Mouse (Mus musculus): ENCODE results near the gene Carmil1. TPM values are rescaled to one million over a fixed set of nuclear protein-coding genes. Genes with fewer than 3 reads are reported as not detected.

The Carmil1 gene
- polyA plus RNA-seq, 1 experiment, result 2.6 TPM

DNA sequence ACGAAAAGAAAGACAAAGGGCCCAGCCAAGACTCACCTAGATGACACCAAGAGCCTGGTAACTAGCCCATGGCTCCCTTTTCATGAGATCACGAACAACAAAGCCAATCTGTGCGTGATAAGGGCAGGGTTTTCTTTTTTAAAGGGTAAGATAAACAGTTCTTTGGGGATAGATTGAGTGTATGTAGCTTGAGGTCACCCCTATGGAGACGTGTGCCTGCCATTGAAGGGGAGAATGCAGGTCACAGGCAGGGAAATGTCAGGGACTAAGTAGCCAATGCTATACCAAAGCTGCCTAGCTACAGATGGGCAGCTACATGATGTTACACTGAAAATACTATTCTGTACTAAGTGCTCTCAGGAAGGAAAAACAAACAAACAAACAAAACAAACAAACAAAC, 120.6 kb downstream of the Carmil1 start:
- Histone ChIP-seq H3K4me3 (no peak overlapping the region), H3ac (ENCODE audit: control insufficient read depth, insufficient read length) (no peak overlapping the region), H3K4me2 (ENCODE audit: low read depth) (no peak overlapping the region), H3K36me3 (ENCODE audit: control insufficient read depth, insufficient read depth) (no peaks in the 10 kb centered on the region), H3K27me3 (ENCODE audit: control insufficient read depth, insufficient read depth, insufficient read length) (no peaks in the 10 kb centered on the region), H3K79me2 (ENCODE audit: control insufficient read depth, insufficient read depth) (no peaks in the 10 kb centered on the region)
- no peak for TF ChIP-seq REST (IDR thresholded peaks at IDR 0.05; ENCODE audit: insufficient read depth, insufficient read length)
- TF ChIP-seq TCF3 (IDR thresholded peaks at IDR 0.05; ENCODE audit: insufficient read length, low read depth), result no peak
- TF ChIP-seq USF1 (IDR thresholded peaks at IDR 0.05; ENCODE audit: low read depth), result no peak
- no peak for TF ChIP-seq MAX (IDR thresholded peaks at IDR 0.05; ENCODE audit: low read depth)
- no peak for TF ChIP-seq SRF (IDR thresholded peaks at IDR 0.05; ENCODE audit: control insufficient read depth, insufficient read length, low read depth)
- no peak for TF ChIP-seq CEBPB (IDR thresholded peaks at IDR 0.05; ENCODE audit: insufficient read depth, poor library complexity, severe bottlenecking)
- TF ChIP-seq TCF12 (IDR thresholded peaks at IDR 0.05; ENCODE audit: insufficient read depth, poor library complexity, severe bottlenecking), result no peak
- TF ChIP-seq MYOD1 (IDR thresholded peaks at IDR 0.05; ENCODE audit: control insufficient read depth in 1 of 3, insufficient read length in 2 of 3, low read depth in 2 of 3), result no peak
- TF ChIP-seq POLR2AphosphoS2 (IDR thresholded peaks at IDR 0.05; ENCODE audit: insufficient read length, low read depth), result no peak
- no peak for TF ChIP-seq E2F4 (IDR thresholded peaks at IDR 0.05; ENCODE audit: insufficient read depth)
- TF ChIP-seq MYOG (IDR thresholded peaks at IDR 0.05; ENCODE audit: control insufficient read depth in 1 of 3, insufficient read depth in 1 of 3, insufficient read length in 2 of 3, low read depth in 2 of 3), result no peak
- no peak for TF ChIP-seq POLR2A (IDR thresholded peaks at IDR 0.05; ENCODE audit: insufficient read length, low read depth)

DNA sequence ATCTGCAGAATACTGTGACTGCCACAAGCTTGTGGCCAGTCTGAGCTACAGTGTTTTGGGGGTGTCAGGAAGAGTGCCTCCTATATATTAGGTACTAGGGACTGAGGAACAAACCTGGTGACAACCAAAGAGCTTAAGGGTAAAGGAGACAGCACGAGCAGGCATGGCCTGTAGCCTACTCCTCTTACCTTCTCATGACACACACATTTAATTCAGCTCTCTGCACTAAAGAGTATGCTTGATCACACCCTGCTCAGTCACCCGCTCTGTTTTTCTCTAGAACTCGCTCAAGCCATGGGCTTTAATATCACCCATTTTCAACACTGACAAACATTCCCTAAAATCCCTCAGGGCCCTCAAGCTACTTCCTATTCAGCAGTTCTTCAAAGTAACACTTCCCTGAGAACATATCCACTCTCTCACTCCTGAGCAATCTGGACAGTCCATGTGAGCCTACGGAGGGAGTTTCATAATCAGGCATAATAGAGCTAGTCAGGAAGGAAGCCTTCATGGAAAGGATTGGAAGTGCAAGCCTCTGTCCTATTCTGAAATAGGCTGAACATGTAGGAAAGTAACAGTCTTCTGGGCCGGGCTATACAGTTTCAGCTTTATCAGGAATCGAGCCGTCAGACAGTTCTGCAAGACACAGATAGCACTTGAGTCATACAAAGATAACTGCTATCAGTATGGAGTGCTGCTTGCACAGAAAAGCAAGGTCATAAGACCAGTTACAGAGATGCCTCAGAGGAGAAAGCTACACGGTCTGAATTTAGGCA, 121.2 kb downstream of the Carmil1 start:
- no peaks in the 10 kb centered on the region for H3K79me2 ChIP-seq (ENCODE audit: control insufficient read depth, insufficient read depth)
- no peak overlapping the region for H3K4me2 ChIP-seq (ENCODE audit: low read depth)
- H3K4me3 ChIP-seq, result no peak overlapping the region
- H3ac ChIP-seq (ENCODE audit: control insufficient read depth, insufficient read length), result no peak overlapping the region
- H3K36me3 ChIP-seq (ENCODE audit: control insufficient read depth, insufficient read depth), result no peaks in the 10 kb centered on the region
- H3K27me3 ChIP-seq (ENCODE audit: control insufficient read depth, insufficient read depth, insufficient read length), result no peaks in the 10 kb centered on the region
- TF ChIP-seq REST (IDR thresholded peaks at IDR 0.05; ENCODE audit: insufficient read depth, insufficient read length) (no peak), POLR2A (IDR thresholded peaks at IDR 0.05; ENCODE audit: insufficient read length, low read depth) (no peak), MAX (IDR thresholded peaks at IDR 0.05; ENCODE audit: low read depth) (no peak), TCF12 (IDR thresholded peaks at IDR 0.05; ENCODE audit: insufficient read depth, poor library complexity, severe bottlenecking) (no peak), MYOG (IDR thresholded peaks at IDR 0.05; ENCODE audit: control insufficient read depth in 1 of 3, insufficient read depth in 1 of 3, insufficient read length in 2 of 3, low read depth in 2 of 3) (no peak), SRF (IDR thresholded peaks at IDR 0.05; ENCODE audit: control insufficient read depth, insufficient read length, low read depth) (no peak), POLR2AphosphoS2 (IDR thresholded peaks at IDR 0.05; ENCODE audit: insufficient read length, low read depth) (no peak), USF1 (IDR thresholded peaks at IDR 0.05; ENCODE audit: low read depth) (no peak), CEBPB (IDR thresholded peaks at IDR 0.05; ENCODE audit: insufficient read depth, poor library complexity, severe bottlenecking) (no peak), MYOD1 (IDR thresholded peaks at IDR 0.05; ENCODE audit: control insufficient read depth in 1 of 3, insufficient read length in 2 of 3, low read depth in 2 of 3) (no peak), TCF3 (IDR thresholded peaks at IDR 0.05; ENCODE audit: insufficient read length, low read depth) (no peak), E2F4 (IDR thresholded peaks at IDR 0.05; ENCODE audit: insufficient read depth) (no peak)

DNA sequence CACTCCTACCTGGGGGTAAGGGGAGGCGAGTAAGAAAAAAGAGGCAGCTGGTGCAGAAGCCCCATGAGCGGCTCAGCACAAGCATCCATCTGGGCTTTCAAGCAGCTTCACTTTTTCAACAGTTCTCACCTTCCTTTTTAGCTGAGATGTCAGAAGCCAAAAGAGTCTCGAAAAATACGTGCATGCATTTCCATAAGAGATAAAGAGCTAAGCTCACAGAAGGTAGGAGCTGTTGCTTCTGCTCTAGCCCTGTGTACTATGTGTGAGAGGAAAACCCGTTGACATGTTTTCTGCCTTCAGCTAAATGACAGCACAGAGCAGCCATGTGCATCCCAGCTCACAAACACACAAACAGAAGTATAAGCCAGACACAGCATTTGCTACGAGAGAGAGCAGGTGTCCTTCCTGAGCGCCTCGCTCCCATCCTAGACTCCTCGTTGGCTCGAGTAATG, 123.0 kb downstream of the Carmil1 start:
- no peak overlapping the region for H3K4me3 ChIP-seq
- TF ChIP-seq MYOG (IDR thresholded peaks at IDR 0.05; ENCODE audit: control insufficient read depth in 1 of 3, insufficient read depth in 1 of 3, insufficient read length in 2 of 3, low read depth in 2 of 3) (no peak), POLR2AphosphoS2 (IDR thresholded peaks at IDR 0.05; ENCODE audit: insufficient read length, low read depth) (no peak), TCF3 (IDR thresholded peaks at IDR 0.05; ENCODE audit: insufficient read length, low read depth) (no peak), E2F4 (IDR thresholded peaks at IDR 0.05; ENCODE audit: insufficient read depth) (no peak), USF1 (IDR thresholded peaks at IDR 0.05; ENCODE audit: low read depth) (no peak), TCF12 (IDR thresholded peaks at IDR 0.05; ENCODE audit: insufficient read depth, poor library complexity, severe bottlenecking) (no peak), MAX (IDR thresholded peaks at IDR 0.05; ENCODE audit: low read depth) (no peak), REST (IDR thresholded peaks at IDR 0.05; ENCODE audit: insufficient read depth, insufficient read length) (no peak), POLR2A (IDR thresholded peaks at IDR 0.05; ENCODE audit: insufficient read length, low read depth) (no peak), MYOD1 (IDR thresholded peaks at IDR 0.05; ENCODE audit: control insufficient read depth in 1 of 3, insufficient read length in 2 of 3, low read depth in 2 of 3) (no peak), CEBPB (IDR thresholded peaks at IDR 0.05; ENCODE audit: insufficient read depth, poor library complexity, severe bottlenecking) (no peak), SRF (IDR thresholded peaks at IDR 0.05; ENCODE audit: control insufficient read depth, insufficient read length, low read depth) (no peak)
- H3ac ChIP-seq (ENCODE audit: control insufficient read depth, insufficient read length), result no peak overlapping the region
- H3K4me2 ChIP-seq (ENCODE audit: low read depth), result no peak overlapping the region
- no peaks in the 10 kb centered on the region for H3K79me2 ChIP-seq (ENCODE audit: control insufficient read depth, insufficient read depth)
- H3K36me3 ChIP-seq (ENCODE audit: control insufficient read depth, insufficient read depth), result no peaks in the 10 kb centered on the region
- no peaks in the 10 kb centered on the region for H3K27me3 ChIP-seq (ENCODE audit: control insufficient read depth, insufficient read depth, insufficient read length)

DNA sequence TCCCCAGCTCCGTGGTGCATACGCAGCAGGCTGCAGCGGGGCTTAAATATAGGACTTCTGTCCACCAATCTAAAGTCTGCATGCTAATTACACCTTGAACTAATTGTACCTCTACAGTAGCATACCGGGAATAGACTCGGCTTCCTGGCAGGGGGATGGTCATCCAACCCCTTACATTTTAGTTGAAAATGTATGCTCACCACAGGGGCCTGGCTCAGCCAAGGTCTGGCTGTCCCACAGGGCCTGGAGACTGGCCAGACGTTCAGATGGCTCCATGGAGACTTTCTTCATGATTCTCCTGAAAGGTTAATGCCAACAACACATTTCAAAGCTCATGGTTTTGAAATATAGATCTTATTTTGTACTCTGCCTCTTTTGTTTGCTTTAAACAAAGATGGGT, 125.4 kb downstream of the Carmil1 start:
- H3K36me3 ChIP-seq (ENCODE audit: control insufficient read depth, insufficient read depth), result no peaks in the 10 kb centered on the region
- TF ChIP-seq MYOG (IDR thresholded peaks at IDR 0.05; ENCODE audit: control insufficient read depth in 1 of 3, insufficient read depth in 1 of 3, insufficient read length in 2 of 3, low read depth in 2 of 3) (no peak), TCF12 (IDR thresholded peaks at IDR 0.05; ENCODE audit: insufficient read depth, poor library complexity, severe bottlenecking) (no peak), SRF (IDR thresholded peaks at IDR 0.05; ENCODE audit: control insufficient read depth, insufficient read length, low read depth) (no peak), POLR2AphosphoS2 (IDR thresholded peaks at IDR 0.05; ENCODE audit: insufficient read length, low read depth) (no peak), TCF3 (IDR thresholded peaks at IDR 0.05; ENCODE audit: insufficient read length, low read depth) (no peak), REST (IDR thresholded peaks at IDR 0.05; ENCODE audit: insufficient read depth, insufficient read length) (no peak), MYOD1 (IDR thresholded peaks at IDR 0.05; ENCODE audit: control insufficient read depth in 1 of 3, insufficient read length in 2 of 3, low read depth in 2 of 3) (no peak), E2F4 (IDR thresholded peaks at IDR 0.05; ENCODE audit: insufficient read depth) (no peak), POLR2A (IDR thresholded peaks at IDR 0.05; ENCODE audit: insufficient read length, low read depth) (no peak), USF1 (IDR thresholded peaks at IDR 0.05; ENCODE audit: low read depth) (no peak), CEBPB (IDR thresholded peaks at IDR 0.05; ENCODE audit: insufficient read depth, poor library complexity, severe bottlenecking) (no peak), MAX (IDR thresholded peaks at IDR 0.05; ENCODE audit: low read depth) (no peak)
- H3ac ChIP-seq (ENCODE audit: control insufficient read depth, insufficient read length), result no peak overlapping the region
- no peaks in the 10 kb centered on the region for H3K27me3 ChIP-seq (ENCODE audit: control insufficient read depth, insufficient read depth, insufficient read length)
- no peak overlapping the region for H3K4me3 ChIP-seq
- H3K4me2 ChIP-seq (ENCODE audit: low read depth), result no peak overlapping the region
- no peaks in the 10 kb centered on the region for H3K79me2 ChIP-seq (ENCODE audit: control insufficient read depth, insufficient read depth)

All from myocyte (in vitro differentiated cells).